Mouse (Mus musculus): ENCODE results near the gene Pdgfc.

- TF ChIP-seq CTCF (IDR thresholded peaks at IDR 0.05; ENCODE audit: low read depth) (peak; percentile 23; the same call in 1 of the 2 replicates), EP300 (optimal IDR thresholded peaks at IDR 0.05) (no peak)
Measured at GRCm38 (mm10) chr3:81036151-81036553, at the start of gene Pdgfc.
